8 mouse cellular contexts compared by ENCODE assay signal in genomic region chr9:20694721-20695235, GRCm38 (mm10). TPM values are rescaled to one million over a fixed set of nuclear protein-coding genes. Genes with fewer than 3 reads are reported as not detected.
DNase-seq lines count a peak whose midpoint lies in the region; ATAC-seq lines count a peak whose summit lies in the region.

No protein-coding gene starts in this region.

- peaks cover 8% of the 10 kb centered on the region for H3K4me1 ChIP-seq in forebrain, embryonic 16.5 days (replicated peaks; ENCODE audit: control insufficient read depth, insufficient read depth, low read length)
- H3K4me1 ChIP-seq in liver, embryonic 15.5 days (replicated peaks) = no peaks in the 10 kb centered on the region; the same call in 1 of the 2 replicates

- H3K27ac ChIP-seq in forebrain, embryonic 16.5 days (ENCODE audit: low read length) = no peak overlapping the region
- no peak overlapping the region for H3K27ac ChIP-seq in liver, embryonic 15.5 days (replicated peaks)

- peaks cover 7% of the 10 kb centered on the region; the same call in 1 of the 2 replicates for H3K27me3 ChIP-seq in forebrain, embryonic 16.5 days (replicated peaks; ENCODE audit: control insufficient read depth, insufficient read depth, low read length)
- H3K27me3 ChIP-seq in liver, embryonic 15.5 days = peaks cover 52% of the 10 kb centered on the region

- DNase-seq in gastrocnemius, postnatal 10 days = peak; percentile 14
- no peak for DNase-seq in gastrocnemius, adult 8-10 months (ENCODE audit: low spot score in 2 of 2)
- DNase-seq in ZHBTc4 (ENCODE audit: low read depth, low spot score) = peak; percentile 15
- no peak for DNase-seq in T-cell, adult 2 months (ENCODE audit: low spot score)
- DNase-seq in right cerebral cortex, adult 18-20 months = no peak

- H3K36me3 ChIP-seq in forebrain, embryonic 16.5 days (ENCODE audit: control insufficient read depth, insufficient read depth) = no peaks in the 10 kb centered on the region
- H3K36me3 ChIP-seq in liver, embryonic 15.5 days (replicated peaks) = no peaks in the 10 kb centered on the region

- H3K9ac ChIP-seq in forebrain, embryonic 16.5 days (replicated peaks; ENCODE audit: low read depth, low read length) = peak overlapping the region; percentile 29; the same call in 1 of the 2 replicates
- H3K9ac ChIP-seq in liver, embryonic 15.5 days = no peak overlapping the region; the same call in 1 of the 2 replicates

- H3K4me3 ChIP-seq in forebrain, embryonic 16.5 days (replicated peaks; ENCODE audit: low read length) = no peak overlapping the region
- peak overlapping the region; percentile 26; the same call in 1 of the 2 replicates for H3K4me3 ChIP-seq in liver, embryonic 15.5 days (replicated peaks)

- ATAC-seq in forebrain, embryonic 16.5 days = no peak
- ATAC-seq in liver, embryonic 15.5 days (ENCODE audit: insufficient read depth) = no peak
- no peak for ATAC-seq in CD4-positive, CD25-positive, alpha-beta regulatory T cell, adult 4 months

- H3K9me3 ChIP-seq in forebrain, embryonic 16.5 days (ENCODE audit: control insufficient read depth, low read length) = peaks cover 3% of the 10 kb centered on the region; the same call in 1 of the 2 replicates
- H3K9me3 ChIP-seq in liver, embryonic 15.5 days (replicated peaks) = no peaks in the 10 kb centered on the region

- WGBS in forebrain, embryonic 16.5 days = 4% methylated on average over 25 of the region's 25 CpGs
- 4% methylated on average over 25 of the region's 25 CpGs for WGBS in liver, embryonic 15.5 days (ENCODE audit: insufficient replicate concordance)

- peak overlapping the region; percentile 44 for H3K4me2 ChIP-seq in forebrain, embryonic 16.5 days (ENCODE audit: low read length)
- H3K4me2 ChIP-seq in liver, embryonic 15.5 days = peak overlapping the region; percentile 51

RNA-seq across cellular contexts. Expression of gene Pin1, which starts 42.9 kb away (rescaled TPM):
- total RNA-seq in gastrocnemius, postnatal 10 days (2021) = 10 to 100 TPM; 15.7 to 17.2 TPM
- 10 to 100 TPM; 12.2 to 15.0 (median 13.7) TPM for total RNA-seq in gastrocnemius, adult 8-10 months (2022)
- 58.9 and 63.2 TPM in 2 replicates for polyA plus RNA-seq in forebrain, embryonic 16.5 days (2015; fragmentation: Nextera tagmentation; extraction: Ambion mirVana)
- 23.1 and 23.5 TPM in 2 replicates for polyA plus RNA-seq in liver, embryonic 15.5 days (2015; fragmentation: Nextera tagmentation; extraction: Ambion mirVana)
- 10 to 100 TPM; 19.7 to 22.9 TPM for polyA plus RNA-seq in CD4-positive, CD25-positive, alpha-beta regulatory T cell, adult 4 months (2017; shearing (Covaris generic))

RNA-seq across cellular contexts. Expression of gene Fbxl12, which starts 50.2 kb away (rescaled TPM):
- 10 to 100 TPM in 1 of 2 experiments, 1 to 10 TPM in 1; 8.1 to 12.0 TPM for total RNA-seq in gastrocnemius, postnatal 10 days (2021)
- total RNA-seq in gastrocnemius, adult 8-10 months (2022) = 1 to 10 TPM; 3.8 to 5.9 (median 4.7) TPM
- 15.0 and 16.2 TPM in 2 replicates for polyA plus RNA-seq in forebrain, embryonic 16.5 days (2015; fragmentation: Nextera tagmentation; extraction: Ambion mirVana)
- 4.5 and 4.9 TPM in 2 replicates for polyA plus RNA-seq in liver, embryonic 15.5 days (2015; fragmentation: Nextera tagmentation; extraction: Ambion mirVana)
- 10 to 100 TPM; 54.4 to 79.2 TPM for polyA plus RNA-seq in CD4-positive, CD25-positive, alpha-beta regulatory T cell, adult 4 months (2017; shearing (Covaris generic))

RNA-seq across cellular contexts. Expression of gene Olfm2, which starts 51.4 kb away (rescaled TPM):
- total RNA-seq in gastrocnemius, postnatal 10 days (2021) = under 1 TPM; 0.52 TPM
- under 1 TPM in 2 of 4 experiments, not detected in 2; 0.16 to 0.32 TPM for total RNA-seq in gastrocnemius, adult 8-10 months (2022)
- 143 and 173 TPM in 2 replicates for polyA plus RNA-seq in forebrain, embryonic 16.5 days (2015; fragmentation: Nextera tagmentation; extraction: Ambion mirVana)
- polyA plus RNA-seq in liver, embryonic 15.5 days (2015; fragmentation: Nextera tagmentation; extraction: Ambion mirVana) = 0.20 and 0.30 TPM in 2 replicates
- polyA plus RNA-seq in CD4-positive, CD25-positive, alpha-beta regulatory T cell, adult 4 months (2017; shearing (Covaris generic)) = under 1 TPM in 1 of 2 experiments, not detected in 1; 0.44 TPM

RNA-seq across cellular contexts. Expression of gene Ubl5, which starts 52.1 kb away (rescaled TPM):
- total RNA-seq in gastrocnemius, postnatal 10 days (2021) = 100 to 1,000 TPM; 197 to 204 TPM
- total RNA-seq in gastrocnemius, adult 8-10 months (2022) = 100 to 1,000 TPM; 164 to 206 (median 183) TPM
- polyA plus RNA-seq in forebrain, embryonic 16.5 days (2015; fragmentation: Nextera tagmentation; extraction: Ambion mirVana) = 467 and 469 TPM in 2 replicates
- polyA plus RNA-seq in liver, embryonic 15.5 days (2015; fragmentation: Nextera tagmentation; extraction: Ambion mirVana) = 181 and 228 TPM in 2 replicates
- 100 to 1,000 TPM; 274 to 342 TPM for polyA plus RNA-seq in CD4-positive, CD25-positive, alpha-beta regulatory T cell, adult 4 months (2017; shearing (Covaris generic))

Comparison
In these comparisons a context has a peak if more than half of its experiments do, and no peak if none do; other contexts are left out.
1. DNase-seq: peak in gastrocnemius, postnatal 10 days (single experiment) and ZHBTc4 (single experiment); none in gastrocnemius, adult 8-10 months (0 of 2), T-cell, adult 2 months (single experiment) and right cerebral cortex, adult 18-20 months (single experiment).
2. RNA of gene Olfm2, which starts 51.4 kb away (polyA plus RNA-seq): 143 to 173 TPM in forebrain, embryonic 16.5 days; 0.44 TPM in CD4-positive, CD25-positive, alpha-beta regulatory T cell, adult 4 months and 0.20 to 0.30 TPM in liver, embryonic 15.5 days; every median in the first group is over 100 times any median in the second.